Mouse (Mus musculus) liver, postnatal 0 days (tissue): ENCODE data around the gene March5. TPM values are rescaled to one million over a fixed set of nuclear protein-coding genes. Genes with fewer than 3 reads are reported as not detected.

ENCODE experiments used
- ATAC-seq: fragments of 200-750 bp; cut with Nextera tagmentation; 2 replicates; pipeline ENCODE4 v1.8.0; 2017; ENCODE audit warnings: mild to moderate bottlenecking, moderate library complexity
- DNase-seq: peaks from one replicate; pipeline ENCODE4 v3.0.0-alpha.2; 2016
- H3K27ac ChIP-seq: fragments of 300-500 bp; sonication (generic); 2 replicates; pipeline ENCODE4 v1.5.1; 2014; ENCODE audit warnings: antibody characterized with exemption, moderate library complexity, mild to moderate bottlenecking, low read depth
- H3K27me3 ChIP-seq: fragments of 300-500 bp; sonication (generic); 2 replicates; pipeline ENCODE4 v1.6.1; 2014; ENCODE audit warnings: low read length, control low read depth, mixed read lengths; ENCODE audit not compliant: insufficient read depth
- H3K36me3 ChIP-seq: fragments of 300-500 bp; sonication (generic); replicated peaks from 2 replicates; pipeline ENCODE4 v1.6.1; 2014; ENCODE audit warnings: mild to moderate bottlenecking, control low read depth, low read length, moderate library complexity, mixed read lengths; ENCODE audit not compliant: insufficient read depth
- H3K4me1 ChIP-seq: fragments of 300-500 bp; sonication (generic); 2 replicates; pipeline ENCODE4 v1.6.1; 2014; ENCODE audit warnings: antibody characterized with exemption, mild to moderate bottlenecking, control low read depth; ENCODE audit not compliant: insufficient read depth
- H3K4me2 ChIP-seq: fragments of 300-500 bp; sonication (generic); 2 replicates; pipeline ENCODE4 v1.6.1; 2014; ENCODE audit warnings: low read depth, mild to moderate bottlenecking, low read length, moderate library complexity, mixed read lengths
- H3K4me3 ChIP-seq: fragments of 300-500 bp; sonication (generic); 2 replicates; pipeline ENCODE4 v1.5.1; 2014; ENCODE audit warnings: low read depth, low read length
- H3K9ac ChIP-seq: fragments of 300-500 bp; sonication (generic); replicated peaks from 2 replicates; pipeline ENCODE4 v1.6.1; 2014; ENCODE audit warnings: mild to moderate bottlenecking, moderate library complexity
- H3K9me3 ChIP-seq: fragments of 300-500 bp; sonication (generic); 2 replicates; pipeline ENCODE4 v1.6.1; 2016; ENCODE audit warnings: mild to moderate bottlenecking, control low read depth, low read length, mixed read lengths
- CTCF ChIP-seq: sonication (generic); IDR thresholded peaks from 2 replicates; pipeline ENCODE4 v1.5.1; 2016; ENCODE audit warnings: antibody characterized with exemption, low read depth
- EP300 ChIP-seq: IDR thresholded peaks from 2 replicates; pipeline ENCODE4 v1.6.1; 2016; ENCODE audit warnings: antibody characterized with exemption, low read depth, mild to moderate bottlenecking
- WGBS: fragments of 180-500 bp; shearing (Covaris S2); extraction: QIAGEN DNeasy Blood & Tissue Kit; methylation state at CpG from one replicate; pipeline ENCODE4 v1.1.7; 2014; ENCODE audit not compliant: insufficient replicate concordance; 5-methylcytosine and 5-hydroxymethylcytosine counted together
- polyA plus RNA-seq: library from polyadenylated mRNA; unstranded; fragments of >200 nt; fragmentation: Nextera tagmentation; extraction: Ambion mirVana; gene quantifications from 2 replicates; pipeline ENCODE4 v1.2.1, GENCODE M21; 2015

March5 gene
- polyA plus RNA-seq, 1 experiment from 2014 or later, result 119 TPM

GRCm38 (mm10) chr19:37208176-37208755, 923 bp downstream of the March5 start, which contains the start of gene Cpeb3:
Cpeb3 (minus strand) TSS chr19:37208601.
- Histone ChIP-seq H3K27me3 (no peaks in the 10 kb centered on the region), H3K4me1 (peaks cover 23% of the 10 kb centered on the region), H3K4me3 (peak within 1 kb of the TSS; percentile 100), H3K27ac (peak within 1 kb of the TSS; percentile 100), H3K9me3 (no peaks in the 10 kb centered on the region), H3K36me3 (peaks cover 30% of the 10 kb centered on the region), H3K4me2 (peak within 1 kb of the TSS; percentile 98), H3K9ac (peak within 1 kb of the TSS; percentile 100)
- ATAC-seq (no peak), DNase-seq (peak; percentile 45)
- TF ChIP-seq EP300 (no peak), CTCF (peak; percentile 58)
- WGBS, result under 1% methylated on average over 15 of the region's 15 CpGs

GRCm38 (mm10) chr19:37208986-37209385, 1.6 kb downstream of the March5 start:
- Histone ChIP-seq H3K36me3 (peaks cover 34% of the 10 kb centered on the region), H3K4me3 (peak overlapping the region; percentile 100), H3K4me2 (peak overlapping the region; percentile 98), H3K4me1 (peaks cover 20% of the 10 kb centered on the region), H3K27me3 (no peaks in the 10 kb centered on the region), H3K27ac (peak overlapping the region; percentile 100), H3K9me3 (no peaks in the 10 kb centered on the region), H3K9ac (peak overlapping the region; percentile 100)
- 0 out of 2 replicates have a peak, but pooled peaks have one; percentile 12 for ATAC-seq
- DNase-seq, result no peak
- TF ChIP-seq EP300 (no peak; the same call in 1 of the 2 replicates), CTCF (no peak)
- 50% methylated on average over 7 of the region's 7 CpGs for WGBS

DNA sequence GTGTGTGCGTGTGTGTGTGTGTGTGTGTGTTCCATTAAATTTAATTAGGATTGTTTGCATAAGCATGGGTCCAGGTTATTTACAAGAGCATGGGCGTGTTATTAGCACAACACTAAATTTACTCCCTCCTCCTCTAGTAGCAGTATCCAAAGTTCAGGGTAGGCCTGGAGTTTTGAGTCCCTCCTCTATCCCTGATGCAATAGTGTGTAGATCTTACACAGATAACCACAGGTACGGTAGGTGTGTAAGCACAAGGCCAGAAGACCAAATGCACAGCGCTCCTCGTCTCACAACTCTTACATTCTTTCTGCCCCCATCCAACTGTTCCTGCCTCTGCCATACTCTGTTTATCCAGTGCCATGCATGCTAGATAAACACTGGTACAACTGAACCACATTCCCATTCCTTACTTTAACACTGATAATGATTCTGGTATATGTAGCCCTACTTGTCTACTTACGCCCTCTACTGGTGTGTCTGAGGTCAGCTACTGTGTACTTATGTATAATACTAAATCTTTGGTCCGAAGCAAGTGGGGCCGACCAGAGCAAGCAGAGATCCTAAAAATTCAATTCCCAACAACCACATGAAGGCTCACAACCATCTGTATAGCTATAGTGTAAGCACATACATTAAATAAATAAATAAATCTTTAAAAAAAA, 2.3 kb downstream of the March5 start:
- Histone ChIP-seq H3K4me1 (peaks cover 19% of the 10 kb centered on the region), H3K27me3 (no peaks in the 10 kb centered on the region), H3K4me3 (peak overlapping the region; percentile 100), H3K9me3 (no peaks in the 10 kb centered on the region), H3K4me2 (peak overlapping the region; percentile 98), H3K9ac (peak overlapping the region; percentile 100), H3K27ac (peak overlapping the region; percentile 100), H3K36me3 (peaks cover 34% of the 10 kb centered on the region)
- ATAC-seq, result peak; percentile 52
- 72% methylated on average over 8 of the region's 8 CpGs for WGBS
- TF ChIP-seq EP300 (no peak; the same call in 1 of the 2 replicates), CTCF (peak; percentile 66)
- no peak for DNase-seq

DNA sequence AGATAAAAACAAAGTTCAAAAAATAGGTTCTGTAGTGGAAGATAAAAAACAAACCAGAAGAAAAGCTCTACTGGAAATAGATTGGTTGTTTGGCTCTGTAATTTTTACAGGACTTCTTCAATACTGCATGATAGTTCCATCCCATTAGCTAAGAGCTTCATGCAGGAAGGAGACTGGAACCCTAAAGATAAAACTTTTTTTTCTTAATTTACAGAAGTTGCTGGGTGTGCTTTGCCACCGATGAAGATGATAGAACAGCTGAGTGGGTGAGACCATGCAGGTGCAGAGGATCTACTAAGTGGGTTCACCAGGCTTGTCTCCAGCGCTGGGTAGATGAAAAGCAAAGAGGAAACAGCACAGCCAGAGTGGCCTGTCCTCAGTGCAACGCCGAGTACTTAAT, 3.1 kb downstream of the March5 start:
- TF ChIP-seq EP300 (peak; percentile 39; the same call in 1 of the 2 replicates), CTCF (no peak)
- 68% methylated on average over 4 of the region's 4 CpGs for WGBS
- ATAC-seq (no peak), DNase-seq (no peak)
- H3K9ac ChIP-seq, result peak overlapping the region; percentile 21; the same call in 1 of the 2 replicates
- H3K27me3 ChIP-seq, result no peaks in the 10 kb centered on the region
- no peaks in the 10 kb centered on the region for H3K9me3 ChIP-seq
- peaks cover 41% of the 10 kb centered on the region for H3K36me3 ChIP-seq
- H3K27ac ChIP-seq, result peak overlapping the region; percentile 100
- H3K4me1 ChIP-seq, result peaks cover 21% of the 10 kb centered on the region
- peak overlapping the region; percentile 98 for H3K4me2 ChIP-seq
- peak overlapping the region; percentile 100; the same call in 1 of the 2 replicates for H3K4me3 ChIP-seq

- Histone ChIP-seq H3K4me2 (no peak overlapping the region), H3K36me3 (peaks cover 49% of the 10 kb centered on the region), H3K27ac (no peak overlapping the region), H3K4me3 (no peak overlapping the region), H3K9me3 (no peaks in the 10 kb centered on the region), H3K9ac (no peak overlapping the region), H3K4me1 (peaks cover 16% of the 10 kb centered on the region), H3K27me3 (no peaks in the 10 kb centered on the region)
- 87% methylated on average over 3 of the region's 3 CpGs for WGBS
- TF ChIP-seq CTCF (no peak), EP300 (no peak)
- DNase-seq (no peak), ATAC-seq (no peak)
Observed at GRCm38 (mm10) chr19:37211416-37211815, 4.1 kb downstream of the March5 start.

- no peak overlapping the region for H3K4me2 ChIP-seq
- DNase-seq (no peak), ATAC-seq (no peak)
- TF ChIP-seq EP300 (no peak), CTCF (no peak)
- H3K9me3 ChIP-seq, result no peaks in the 10 kb centered on the region
- H3K36me3 ChIP-seq, result peaks cover 76% of the 10 kb centered on the region
- no peak overlapping the region for H3K27ac ChIP-seq
- no peak overlapping the region for H3K9ac ChIP-seq
- no peaks in the 10 kb centered on the region for H3K27me3 ChIP-seq
- H3K4me3 ChIP-seq, result no peak overlapping the region
- peaks cover 11% of the 10 kb centered on the region for H3K4me1 ChIP-seq
- WGBS, result 38% methylated on average over 2 of the region's 2 CpGs
Observed at GRCm38 (mm10) chr19:37214711-37215110, 7.4 kb downstream of the March5 start.
